8 mouse cellular contexts compared by ENCODE assay signal in the genomic region with DNA sequence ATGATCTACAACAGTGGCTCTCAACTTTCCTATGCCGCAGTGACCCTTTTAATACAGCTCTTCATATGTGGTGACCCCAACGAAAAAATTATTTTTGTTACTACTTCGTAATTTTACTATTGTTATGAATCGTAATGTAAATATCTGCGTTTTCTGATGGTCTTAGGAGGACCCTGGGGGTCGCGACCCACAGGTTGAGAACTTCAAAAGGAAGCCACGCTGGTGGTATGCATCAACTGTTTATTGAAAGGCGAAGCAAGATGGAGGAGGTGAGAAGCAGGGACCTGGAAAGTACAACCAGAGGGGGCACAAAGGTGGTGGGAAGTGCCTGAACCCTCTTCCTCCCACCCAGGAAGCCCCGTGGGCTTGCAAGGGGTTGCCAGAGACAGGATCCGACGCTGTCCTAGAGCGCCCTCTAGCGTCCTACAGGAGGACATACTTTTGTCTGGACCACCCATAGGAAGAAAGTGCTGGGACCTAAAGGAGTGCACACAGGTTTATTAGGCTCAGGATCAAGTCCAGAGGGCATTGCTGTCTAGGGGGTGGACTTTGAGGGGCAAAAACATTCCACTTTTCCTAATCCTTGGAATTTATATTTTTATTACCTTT. TPM values are rescaled to one million over a fixed set of nuclear protein-coding genes. Genes with fewer than 3 reads are reported as not detected.
DNase-seq lines count a peak whose midpoint lies in the region; ATAC-seq and TF ChIP-seq lines count a peak whose summit lies in the region.

No protein-coding gene starts in this region.

- in situ Hi-C loops in CH12.LX (cut with MboI; ENCODE audit: low pct_ligation_motif_present, low pct_unique_long_range_greater_than_20kb, low sequenced_read_pairs): loop anchor here (10.0 kb wide), 2 partner anchors 254 to 344 kb away; no protein-coding TSS in a partner anchor

- no peaks in the 10 kb centered on the region for H3K79me2 ChIP-seq in CH12.LX (replicated peaks; ENCODE audit: control insufficient read depth, extremely low read depth, insufficient read depth, poor library complexity, severe bottlenecking)

- no peaks in the 10 kb centered on the region for H3K9me3 ChIP-seq in CH12.LX (replicated peaks; ENCODE audit: low read length)
- no peaks in the 10 kb centered on the region for H3K9me3 ChIP-seq in forebrain, embryonic 15.5 days
- no peaks in the 10 kb centered on the region for H3K9me3 ChIP-seq in intestine, embryonic 14.5 days (ENCODE audit: control insufficient read depth, low read length)
- H3K9me3 ChIP-seq in lung, embryonic 16.5 days (ENCODE audit: control insufficient read depth, low read length): no peaks in the 10 kb centered on the region

- WGBS in forebrain, embryonic 15.5 days: 29% methylated on average over 14 of the region's 14 CpGs
- WGBS in intestine, embryonic 14.5 days: 29% methylated on average over 14 of the region's 14 CpGs
- WGBS in lung, embryonic 16.5 days: 26% methylated on average over 14 of the region's 14 CpGs

- TF ChIP-seq POLR2A in CH12.LX (IDR thresholded peaks at IDR 0.05; ENCODE audit: low read depth, low read length): no peak

- TF ChIP-seq CTCF in CH12.LX (conservative IDR thresholded peaks at IDR 0.05 in 1 of 2, IDR thresholded peaks at IDR 0.05 in 1 of 2; ENCODE audit: low read depth in 2 of 2, low read length in 2 of 2): peak; percentile 88 to 93

- H3K36me3 ChIP-seq in CH12.LX (replicated peaks in 1 of 2; ENCODE audit: control insufficient read depth in 1 of 2, insufficient read depth in 1 of 2, low read length in 1 of 2): no peaks in the 10 kb centered on the region
- no peaks in the 10 kb centered on the region for H3K36me3 ChIP-seq in forebrain, embryonic 15.5 days
- H3K36me3 ChIP-seq in intestine, embryonic 14.5 days (ENCODE audit: control insufficient read depth, insufficient read depth, low read length): no peaks in the 10 kb centered on the region
- H3K36me3 ChIP-seq in lung, embryonic 16.5 days (ENCODE audit: control insufficient read depth, insufficient read depth, low read length): no peaks in the 10 kb centered on the region

- peak; percentile 46; the same call in 1 of the 2 replicates for ATAC-seq in forebrain, embryonic 15.5 days (replicated peaks)
- ATAC-seq in intestine, embryonic 14.5 days (replicated peaks; ENCODE audit: low FRiP score, low TSS enrichment, low read depth): no peak; the same call in 1 of the 2 replicates
- peak; percentile 55; the same call in 1 of the 2 replicates for ATAC-seq in lung, embryonic 16.5 days (ENCODE audit: low read depth)

- 0 out of 2 replicates have a peak overlapping the region, but pooled peaks have one; percentile 24 for H3K9ac ChIP-seq in CH12.LX (ENCODE audit: insufficient read depth, low read depth)
- H3K9ac ChIP-seq in forebrain, embryonic 15.5 days (replicated peaks): no peak overlapping the region
- no peak overlapping the region for H3K9ac ChIP-seq in intestine, embryonic 14.5 days (ENCODE audit: low read length)
- no peak overlapping the region for H3K9ac ChIP-seq in lung, embryonic 16.5 days (ENCODE audit: low read length)

- peaks cover 4 to 8% of the 10 kb centered on the region in 2 experiments for H3K4me1 ChIP-seq in CH12.LX (ENCODE audit: control insufficient read depth in 1 of 2, insufficient read depth in 2 of 2)
- H3K4me1 ChIP-seq in forebrain, embryonic 15.5 days: peaks cover 4% of the 10 kb centered on the region; the same call in 1 of the 2 replicates
- H3K4me1 ChIP-seq in intestine, embryonic 14.5 days (replicated peaks; ENCODE audit: control insufficient read depth, insufficient read depth, low read length): no peaks in the 10 kb centered on the region
- H3K4me1 ChIP-seq in lung, embryonic 16.5 days (replicated peaks; ENCODE audit: control insufficient read depth, insufficient read depth, low read length): no peaks in the 10 kb centered on the region

- H3K4me2 ChIP-seq in CH12.LX (ENCODE audit: insufficient read depth, low read depth, poor library complexity, severe bottlenecking): peak overlapping the region; percentile 25; the same call in 1 of the 2 replicates
- peak overlapping the region; percentile 24; the same call in 1 of the 2 replicates for H3K4me2 ChIP-seq in forebrain, embryonic 15.5 days (replicated peaks)
- no peak overlapping the region for H3K4me2 ChIP-seq in intestine, embryonic 14.5 days (ENCODE audit: low read length)
- no peak overlapping the region for H3K4me2 ChIP-seq in lung, embryonic 16.5 days (ENCODE audit: low read depth, low read length)

- dilution Hi-C loops in CH12.LX (cut with MboI; ENCODE audit: extremely low pct_ligation_motif_present, extremely low pct_unique_long_range_greater_than_20kb, low sequenced_read_pairs): no loop called here

- H3K27ac ChIP-seq in CH12.LX (ENCODE audit: insufficient read depth, low read depth): no peak overlapping the region
- no peak overlapping the region for H3K27ac ChIP-seq in forebrain, embryonic 15.5 days (replicated peaks)
- H3K27ac ChIP-seq in intestine, embryonic 14.5 days (ENCODE audit: low read depth): no peak overlapping the region
- H3K27ac ChIP-seq in lung, embryonic 16.5 days (ENCODE audit: low read length): no peak overlapping the region

- peak; percentile 76 for TF ChIP-seq RAD21 in CH12.LX (IDR thresholded peaks at IDR 0.05; ENCODE audit: low read depth, low read length)

- peak; percentile 82 for DNase-seq in 3T3-L1 (ENCODE audit: low read depth, low spot score)
- peak; percentile 71 for DNase-seq in CH12.LX (ENCODE audit: extremely low read depth)
- DNase-seq in cerebellum, adult 11 months: peak; percentile 19
- peak; percentile 71 for DNase-seq in intestine, embryonic 14.5 days (ENCODE audit: low spot score)
- peak; percentile 86 for DNase-seq in retina, embryonic 14.5 days (ENCODE audit: low spot score)
- no peak for DNase-seq in layer of hippocampus, adult 8-10 months (ENCODE audit: low spot score in 2 of 2)

- no peak for TF ChIP-seq EP300 in CH12.LX (IDR thresholded peaks at IDR 0.05; ENCODE audit: low read length)

- no peak overlapping the region for H3K4me3 ChIP-seq in CH12.LX (replicated peaks in 1 of 3; ENCODE audit: low read depth in 2 of 3, low read length in 2 of 3, poor library complexity in 1 of 3)
- H3K4me3 ChIP-seq in forebrain, embryonic 15.5 days: no peak overlapping the region
- no peak overlapping the region for H3K4me3 ChIP-seq in intestine, embryonic 14.5 days (ENCODE audit: low read depth, low read length)
- H3K4me3 ChIP-seq in lung, embryonic 16.5 days (ENCODE audit: low read length): no peak overlapping the region

- H3K27me3 ChIP-seq in CH12.LX (replicated peaks): peaks cover 44% of the 10 kb centered on the region
- no peaks in the 10 kb centered on the region for H3K27me3 ChIP-seq in forebrain, embryonic 15.5 days
- H3K27me3 ChIP-seq in intestine, embryonic 14.5 days (replicated peaks; ENCODE audit: control insufficient read depth, insufficient read depth, low read length): no peaks in the 10 kb centered on the region
- no peaks in the 10 kb centered on the region for H3K27me3 ChIP-seq in lung, embryonic 16.5 days (ENCODE audit: control insufficient read depth, insufficient read depth, low read depth, low read length)

RNA-seq across cellular contexts. Expression of a gene that starts 7.8 kb away (rescaled TPM):
- not detected in 2 replicates for total RNA-seq in CH12.LX (2012; rRNA removed)
- not detected in 2 replicates for total RNA-seq in CH12.LX (2014; rRNA removed)
- not detected in 2 replicates for polyA plus RNA-seq in CH12.LX (2012; ENCODE audit: insufficient read length, low read depth)
- polyA plus RNA-seq in forebrain, embryonic 15.5 days (2015; fragmentation: Nextera tagmentation; extraction: Ambion mirVana): 13.5 and 13.6 TPM in 2 replicates
- polyA plus RNA-seq in intestine, embryonic 14.5 days (2014; fragmentation: Nextera tagmentation; extraction: Ambion mirVana): 3.9 and 4.5 TPM in 2 replicates
- 0.40 and 0.62 TPM in 2 replicates for polyA plus RNA-seq in lung, embryonic 16.5 days (2015; fragmentation: Nextera tagmentation; extraction: Ambion mirVana)
- 100 to 1,000 TPM in 2 of 4 experiments, 10 to 100 TPM in 2; 90.3 to 104 (median 96.4) TPM for total RNA-seq in layer of hippocampus, adult 8-10 months (2022)

RNA-seq across cellular contexts. Expression of a gene that starts 24.8 kb away (rescaled TPM):
- total RNA-seq in CH12.LX (2012; rRNA removed) (16.5 and 56.9 TPM in 2 replicates), CH12.LX (2014; rRNA removed) (18.2 and 30.0 TPM in 2 replicates)
- 23.7 and 25.1 TPM in 2 replicates for polyA plus RNA-seq in CH12.LX (2012; ENCODE audit: insufficient read length, low read depth)
- polyA plus RNA-seq in forebrain, embryonic 15.5 days (2015; fragmentation: Nextera tagmentation; extraction: Ambion mirVana): 0.55 and 0.85 TPM in 2 replicates
- polyA plus RNA-seq in intestine, embryonic 14.5 days (2014; fragmentation: Nextera tagmentation; extraction: Ambion mirVana): 1.8 and 2.8 TPM in 2 replicates
- 5.0 and 5.2 TPM in 2 replicates for polyA plus RNA-seq in lung, embryonic 16.5 days (2015; fragmentation: Nextera tagmentation; extraction: Ambion mirVana)
- total RNA-seq in layer of hippocampus, adult 8-10 months (2022): 1 to 10 TPM; 1.2 to 2.4 (median 1.4) TPM

RNA-seq across cellular contexts. Expression of a gene that starts 29.2 kb away (rescaled TPM):
- total RNA-seq in CH12.LX (2012; rRNA removed): not detected in 2 replicates
- not detected in 2 replicates for total RNA-seq in CH12.LX (2014; rRNA removed)
- polyA plus RNA-seq in CH12.LX (2012; ENCODE audit: insufficient read length, low read depth): 0.09 TPM in 1 of 2 replicates, not detected in the other
- 17.7 and 18.3 TPM in 2 replicates for polyA plus RNA-seq in forebrain, embryonic 15.5 days (2015; fragmentation: Nextera tagmentation; extraction: Ambion mirVana)
- 12.1 and 13.2 TPM in 2 replicates for polyA plus RNA-seq in intestine, embryonic 14.5 days (2014; fragmentation: Nextera tagmentation; extraction: Ambion mirVana)
- polyA plus RNA-seq in lung, embryonic 16.5 days (2015; fragmentation: Nextera tagmentation; extraction: Ambion mirVana): 7.4 and 8.1 TPM in 2 replicates
- 10 to 100 TPM; 13.7 to 17.3 (median 16.5) TPM for total RNA-seq in layer of hippocampus, adult 8-10 months (2022)

RNA-seq across cellular contexts. Expression of a gene that starts 36.2 kb away (rescaled TPM):
- total RNA-seq in CH12.LX (2012; rRNA removed) (118 and 134 TPM in 2 replicates), CH12.LX (2014; rRNA removed) (98.0 and 109 TPM in 2 replicates)
- 133 and 143 TPM in 2 replicates for polyA plus RNA-seq in CH12.LX (2012; ENCODE audit: insufficient read length, low read depth)
- polyA plus RNA-seq in forebrain, embryonic 15.5 days (2015; fragmentation: Nextera tagmentation; extraction: Ambion mirVana): 102 and 105 TPM in 2 replicates
- polyA plus RNA-seq in intestine, embryonic 14.5 days (2014; fragmentation: Nextera tagmentation; extraction: Ambion mirVana): 89.8 and 93.8 TPM in 2 replicates
- 88.1 and 92.0 TPM in 2 replicates for polyA plus RNA-seq in lung, embryonic 16.5 days (2015; fragmentation: Nextera tagmentation; extraction: Ambion mirVana)
- total RNA-seq in layer of hippocampus, adult 8-10 months (2022): 100 to 1,000 TPM; 108 to 121 (median 111) TPM

RNA-seq across cellular contexts. Expression of a gene that starts 46.2 kb away (rescaled TPM):
- not detected in 2 replicates for total RNA-seq in CH12.LX (2012; rRNA removed)
- not detected in 2 replicates for total RNA-seq in CH12.LX (2014; rRNA removed)
- polyA plus RNA-seq in CH12.LX (2012; ENCODE audit: insufficient read length, low read depth): not detected in 2 replicates
- polyA plus RNA-seq in forebrain, embryonic 15.5 days (2015; fragmentation: Nextera tagmentation; extraction: Ambion mirVana): 18.7 TPM in 2 replicates
- polyA plus RNA-seq in intestine, embryonic 14.5 days (2014; fragmentation: Nextera tagmentation; extraction: Ambion mirVana): 38.2 and 39.1 TPM in 2 replicates
- polyA plus RNA-seq in lung, embryonic 16.5 days (2015; fragmentation: Nextera tagmentation; extraction: Ambion mirVana): 22.2 and 25.9 TPM in 2 replicates
- total RNA-seq in layer of hippocampus, adult 8-10 months (2022): 10 to 100 TPM in 2 of 4 experiments, 1 to 10 TPM in 2; 9.1 to 10.4 (median 9.9) TPM

Comparison
In these comparisons a context has a peak if more than half of its experiments do, and no peak if none do; other contexts are left out.
1. DNase-seq: peak in 3T3-L1 (single experiment), CH12.LX (single experiment), cerebellum, adult 11 months (single experiment), intestine, embryonic 14.5 days (single experiment) and retina, embryonic 14.5 days (single experiment); none in layer of hippocampus, adult 8-10 months (0 of 2).
2. H3K4me2 ChIP-seq: peak in CH12.LX (single experiment) and forebrain, embryonic 15.5 days (single experiment); none in intestine, embryonic 14.5 days (single experiment) and lung, embryonic 16.5 days (single experiment).